10 mouse cellular contexts compared by ENCODE assay signal in the genomic region with DNA sequence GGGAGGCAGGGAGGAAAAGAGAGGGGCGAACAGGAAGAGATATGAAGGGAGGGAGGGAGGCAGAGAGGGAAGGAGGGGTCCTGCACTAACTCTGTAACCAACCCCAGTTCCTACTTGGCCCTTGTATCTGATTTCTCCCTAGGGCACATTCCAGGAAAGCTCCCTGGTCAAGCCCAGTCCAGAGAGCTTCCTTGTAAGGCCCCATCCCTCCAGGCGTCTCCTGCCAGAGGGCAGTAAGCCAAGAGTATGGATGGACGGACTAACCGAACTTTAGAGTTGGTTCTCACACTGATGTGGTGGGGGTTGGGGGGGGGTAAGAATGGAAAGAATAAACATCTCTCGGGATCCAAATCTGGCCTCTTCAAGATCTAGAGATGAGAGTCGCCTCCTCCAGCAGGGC. TPM values are rescaled to one million over a fixed set of nuclear protein-coding genes. Genes with fewer than 3 reads are reported as not detected.
A peak's percentile ranks its signal among the peaks of the same experiment; 100 is the strongest.
DNase-seq lines count a peak whose midpoint lies in the region; ATAC-seq and TF ChIP-seq lines count a peak whose summit lies in the region.
"Had no signal": no experiment of that assay in that cellular context is flagged by ENCODE, and none has a peak within 500 bp of the region (broad histone marks: within the 10 kb centered on the region; RNA-seq: fewer than 3 reads in every experiment).

No protein-coding gene starts in this region.

- POLR2A ChIA-PET in Patski (lab: Charles Lee) = interaction anchor here (0.6 to 1.0 kb wide), 4 partner anchors 28 to 77 kb away, joined by 3 to 5 read pairs (median 4); no protein-coding TSS in a partner anchor

- DNase-seq in gastrocnemius, adult 18-20 months (ENCODE audit: low spot score) = peak; percentile 29
- no peak for DNase-seq in gastrocnemius, postnatal 36 days
- no peak for DNase-seq in Patski (ENCODE audit: low read depth, low spot score)
- DNase-seq in heart, postnatal 0 days (ENCODE audit: low spot score) = peak; percentile 28
- no peak for DNase-seq in limb, embryonic 10.5 days (ENCODE audit: low spot score)
- DNase-seq in hindbrain, embryonic 14.5 days (ENCODE audit: low spot score) = no peak

- no peak overlapping the region for H3K4me2 ChIP-seq in heart, postnatal 0 days (ENCODE audit: low read depth, low read length)
- H3K4me2 ChIP-seq in hindbrain, embryonic 14.5 days (replicated peaks) = no peak overlapping the region
- H3K4me2 ChIP-seq: neural tube, embryonic 15.5 days had no signal

- intact Hi-C loops in gastrocnemius, postnatal 36 days (cut with DNase I) = no loop called here

- WGBS in heart, postnatal 0 days = 32% methylated on average over 6 of the region's 6 CpGs
- WGBS in limb, embryonic 10.5 days = 61% methylated on average over 6 of the region's 6 CpGs
- 68% methylated on average over 6 of the region's 6 CpGs for WGBS in hindbrain, embryonic 14.5 days

- H3K4me3 ChIP-seq in heart, postnatal 0 days (ENCODE audit: low read depth, low read length) = no peak overlapping the region
- no peak overlapping the region for H3K4me3 ChIP-seq in limb, embryonic 10.5 days
- H3K4me3 ChIP-seq in hindbrain, embryonic 14.5 days (replicated peaks; ENCODE audit: low read length) = no peak overlapping the region
- H3K4me3 ChIP-seq: neural tube, embryonic 15.5 days had no signal

- no peak for TF ChIP-seq CTCF in Patski (IDR thresholded peaks at IDR 0.05)
- TF ChIP-seq CTCF in heart, postnatal 0 days (IDR thresholded peaks at IDR 0.05; ENCODE audit: low read depth) = no peak

- H3K36me3 ChIP-seq in heart, postnatal 0 days (replicated peaks; ENCODE audit: control insufficient read depth, insufficient read depth, low read length) = no peaks in the 10 kb centered on the region
- H3K36me3 ChIP-seq in limb, embryonic 10.5 days = no peaks in the 10 kb centered on the region
- no peaks in the 10 kb centered on the region for H3K36me3 ChIP-seq in hindbrain, embryonic 14.5 days (replicated peaks; ENCODE audit: control insufficient read depth, insufficient read depth)
- H3K36me3 ChIP-seq: neural tube, embryonic 15.5 days had no signal

- H3K27ac ChIP-seq in heart, postnatal 0 days (ENCODE audit: low read depth) = no peak overlapping the region
- peak overlapping the region; percentile 53; the same call in 1 of the 2 replicates for H3K27ac ChIP-seq in limb, embryonic 10.5 days
- no peak overlapping the region for H3K27ac ChIP-seq in hindbrain, embryonic 14.5 days
- H3K27ac ChIP-seq: neural tube, embryonic 15.5 days had no signal

- ATAC-seq in Patski = peak; percentile 68
- peak; percentile 53 for ATAC-seq in heart, postnatal 0 days (ENCODE audit: insufficient read depth, low read depth)
- ATAC-seq in megakaryocyte progenitor cell, adult 5-6 weeks (replicated peaks; ENCODE audit: poor library complexity) = no peak
- no peak for ATAC-seq in hindbrain, embryonic 14.5 days (ENCODE audit: low FRiP score)
- no peak for ATAC-seq in frontal cortex, adult (ENCODE audit: low TSS enrichment)
- ATAC-seq: CD4-positive, CD25-positive, alpha-beta regulatory T cell, adult 4 months had no signal

- no peak for TF ChIP-seq EP300 in heart, postnatal 0 days (IDR thresholded peaks at IDR 0.05; ENCODE audit: low read depth)

- in situ Hi-C loops in Patski (cut with MboI; ENCODE audit: low pct_unique_long_range_greater_than_20kb) = no loop called here

- CTCF ChIA-PET in Patski (lab: Charles Lee) = no interaction called here

- H3K4me1 ChIP-seq in heart, postnatal 0 days (ENCODE audit: control insufficient read depth, insufficient read depth) = peaks cover 13% of the 10 kb centered on the region
- H3K4me1 ChIP-seq in limb, embryonic 10.5 days = peaks cover 52% of the 10 kb centered on the region
- H3K4me1 ChIP-seq in hindbrain, embryonic 14.5 days (replicated peaks; ENCODE audit: control insufficient read depth, insufficient read depth, low read length) = peaks cover 7% of the 10 kb centered on the region

- no peaks in the 10 kb centered on the region for H3K9me3 ChIP-seq in heart, postnatal 0 days (replicated peaks; ENCODE audit: control insufficient read depth, low read length)
- no peaks in the 10 kb centered on the region for H3K9me3 ChIP-seq in limb, embryonic 10.5 days (replicated peaks)
- H3K9me3 ChIP-seq in hindbrain, embryonic 14.5 days (ENCODE audit: control insufficient read depth, low read length) = no peaks in the 10 kb centered on the region
- H3K9me3 ChIP-seq: neural tube, embryonic 15.5 days had no signal

- H3K9ac ChIP-seq in heart, postnatal 0 days (replicated peaks; ENCODE audit: low read depth, low read length) = no peak overlapping the region
- no peak overlapping the region for H3K9ac ChIP-seq in hindbrain, embryonic 14.5 days
- H3K9ac ChIP-seq: neural tube, embryonic 15.5 days had no signal

- H3K27me3 ChIP-seq in Patski = no peaks in the 10 kb centered on the region
- H3K27me3 ChIP-seq in heart, postnatal 0 days (ENCODE audit: control insufficient read depth, insufficient read depth, low read length) = no peaks in the 10 kb centered on the region
- peaks cover 45% of the 10 kb centered on the region for H3K27me3 ChIP-seq in limb, embryonic 10.5 days (ENCODE audit: low read depth, poor library complexity, severe bottlenecking)
- H3K27me3 ChIP-seq in hindbrain, embryonic 14.5 days (ENCODE audit: control insufficient read depth, insufficient read depth, low read length) = peaks cover 26% of the 10 kb centered on the region

RNA-seq across cellular contexts. Expression of gene Hes1, which starts 29.7 kb away (rescaled TPM):
- 10 to 100 TPM in 1 of 2 experiments, 1 to 10 TPM in 1; 7.6 to 13.0 TPM for total RNA-seq in gastrocnemius, adult 18-20 months (2021)
- 10 to 100 TPM; 11.4 to 12.3 TPM for total RNA-seq in gastrocnemius, postnatal 36 days (2021)
- 187 TPM for polyA plus RNA-seq in Patski (2021)
- 19.3 and 20.9 TPM in 2 replicates for total RNA-seq in heart, postnatal 0 days (2014; rRNA removed; ENCODE audit: low replicate concordance)
- polyA plus RNA-seq in heart, postnatal 0 days (2015; fragmentation: Nextera tagmentation; extraction: Ambion mirVana) = 24.9 and 27.2 TPM in 2 replicates
- 39.5 and 45.5 TPM in 2 replicates for polyA plus RNA-seq in limb, embryonic 10.5 days (2016; fragmentation: Nextera tagmentation; extraction: Ambion mirVana)
- total RNA-seq in megakaryocyte progenitor cell, adult 5-6 weeks (2015) = 0.24 and 0.47 TPM in 2 replicates
- total RNA-seq in megakaryocyte progenitor cell, adult 5-6 weeks (2017) = 0.41 and 6.0 TPM in 2 replicates
- polyA plus RNA-seq in hindbrain, embryonic 14.5 days (2014; fragmentation: Nextera tagmentation; extraction: Ambion mirVana) = 14.0 and 18.0 TPM in 2 replicates

Comparison
In these comparisons a context has a peak if more than half of its experiments do, and no peak if none do; other contexts are left out.
1. DNase-seq: peak in gastrocnemius, adult 18-20 months (single experiment) and heart, postnatal 0 days (single experiment); none in gastrocnemius, postnatal 36 days (0 of 2), Patski (single experiment), limb, embryonic 10.5 days (single experiment) and hindbrain, embryonic 14.5 days (single experiment).
2. ATAC-seq: peak in Patski (single experiment) and heart, postnatal 0 days (single experiment); none in megakaryocyte progenitor cell, adult 5-6 weeks (single experiment), hindbrain, embryonic 14.5 days (single experiment) and frontal cortex, adult (single experiment).